Mouse (Mus musculus): ENCODE data around the gene Vamp2.

- TF ChIP-seq CTCF (IDR thresholded peaks at IDR 0.05): no peak
- no peak for TF ChIP-seq EP300 (IDR thresholded peaks at IDR 0.05)
These were observed 15.6 kb upstream of the Vamp2 start for GRCm38 (mm10) chr11:69072666-69073064.
